Mouse (Mus musculus): ENCODE data around the gene Nucks1.
"Not testable (repeated sequence)": the region's sequence is repeated elsewhere in the genome, so short reads cannot be mapped to it uniquely, and the experiment has no call there.

Nucks1 gene

GRCm38 (mm10) chr1:131910001-131910648 is at the start of gene Nucks1:
Nucks1 (plus strand) TSS chr1:131910534.
- DNase-seq (ENCODE audit: low read depth, low spot score): peak; percentile 98

- no peak for DNase-seq (ENCODE audit: low read depth, low spot score)
Observed at GRCm38 (mm10) chr1:131861811-131862210, 48.5 kb upstream of the Nucks1 start.

GRCm38 (mm10) chr1:131865596-131865995 is 44.7 kb upstream of the Nucks1 start:
- no peak for DNase-seq (ENCODE audit: low read depth, low spot score)

GRCm38 (mm10) chr1:131866304-131866999 is 43.9 kb upstream of the Nucks1 start:
- DNase-seq (ENCODE audit: low read depth, low spot score): no peak

GRCm38 (mm10) chr1:131867093-131867945 is 43.0 kb upstream of the Nucks1 start, which contains the start of gene Rab29:
Rab29 (plus strand) TSS chr1:131867224.
- DNase-seq (ENCODE audit: low read depth, low spot score): peak; percentile 90

GRCm38 (mm10) chr1:131867946-131868290 is 42.4 kb upstream of the Nucks1 start:
- DNase-seq (ENCODE audit: low read depth, low spot score): no peak

- no peak for DNase-seq (ENCODE audit: low read depth, low spot score)
Observed at GRCm38 (mm10) chr1:131869561-131869960, 40.8 kb upstream of the Nucks1 start.

- no peak for DNase-seq (ENCODE audit: low read depth, low spot score)
Observed at GRCm38 (mm10) chr1:131872856-131873255, 37.5 kb upstream of the Nucks1 start.

- no peak for DNase-seq (ENCODE audit: low read depth, low spot score)
Observed at GRCm38 (mm10) chr1:131879816-131880215, 30.5 kb upstream of the Nucks1 start.

- DNase-seq (ENCODE audit: low read depth, low spot score): no peak
Observed at GRCm38 (mm10) chr1:131882787-131883186, 27.5 kb upstream of the Nucks1 start.

GRCm38 (mm10) chr1:131886173-131886572 is 24.2 kb upstream of the Nucks1 start:
- no peak for DNase-seq (ENCODE audit: low read depth, low spot score)

- DNase-seq (ENCODE audit: low read depth, low spot score): no peak
Observed at GRCm38 (mm10) chr1:131886641-131887040, 23.7 kb upstream of the Nucks1 start.

- DNase-seq (ENCODE audit: low read depth, low spot score): no peak
Observed at GRCm38 (mm10) chr1:131890043-131890658, 20.2 kb upstream of the Nucks1 start.

GRCm38 (mm10) chr1:131891436-131891835 is 18.9 kb upstream of the Nucks1 start:
- DNase-seq (ENCODE audit: low read depth, low spot score): no peak

- DNase-seq (ENCODE audit: low read depth, low spot score): no peak
Observed at GRCm38 (mm10) chr1:131902679-131903078, 7.7 kb upstream of the Nucks1 start.

GRCm38 (mm10) chr1:131903251-131903650 is 7.1 kb upstream of the Nucks1 start:
- DNase-seq (ENCODE audit: low read depth, low spot score): no peak

GRCm38 (mm10) chr1:131905497-131905896 is 4.8 kb upstream of the Nucks1 start:
- DNase-seq (ENCODE audit: low read depth, low spot score): no peak

GRCm38 (mm10) chr1:131908456-131908855 is 1.9 kb upstream of the Nucks1 start:
- DNase-seq (ENCODE audit: low read depth, low spot score): no peak

GRCm38 (mm10) chr1:131909236-131909635 is 1.1 kb upstream of the Nucks1 start:
- DNase-seq (ENCODE audit: low read depth, low spot score): not testable (repeated sequence)

- peak; percentile 31 for DNase-seq (ENCODE audit: low read depth, low spot score)
Observed at GRCm38 (mm10) chr1:131910674-131911558, 582 bp downstream of the Nucks1 start.

GRCm38 (mm10) chr1:131917634-131918033 is 7.3 kb downstream of the Nucks1 start:
- no peak for DNase-seq (ENCODE audit: low read depth, low spot score)
